Mouse (Mus musculus): ENCODE data around the gene Scgb1b19.
"Not testable (repeated sequence)": the region's sequence is repeated elsewhere in the genome, so short reads cannot be mapped to it uniquely, and the experiment has no call there.

Gene Scgb1b19

DNA sequence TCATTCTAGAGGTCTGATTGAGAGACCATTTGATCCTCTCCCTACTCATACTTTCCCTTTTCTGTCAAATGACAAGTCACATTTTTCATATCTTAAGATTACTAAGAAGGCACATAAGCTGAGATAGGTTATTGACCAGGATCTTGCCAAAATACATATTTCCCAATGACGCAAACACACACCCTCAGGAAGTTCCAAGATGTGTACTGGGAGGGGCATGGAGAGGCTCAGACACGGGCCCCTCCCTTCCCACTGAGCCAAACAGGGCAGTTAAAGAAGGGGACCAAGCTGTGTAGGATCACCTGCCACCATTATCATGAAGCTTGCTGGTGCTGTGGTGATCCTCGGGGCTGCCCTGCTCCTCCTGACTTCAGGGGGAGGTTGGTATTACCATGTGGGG lies at the start of gene Scgb1b19:
TSS of gene Scgb1b19 (plus strand) at position 301 of the 400 bp plus-strand sequence.
- DNase-seq, result not testable (repeated sequence)

DNA sequence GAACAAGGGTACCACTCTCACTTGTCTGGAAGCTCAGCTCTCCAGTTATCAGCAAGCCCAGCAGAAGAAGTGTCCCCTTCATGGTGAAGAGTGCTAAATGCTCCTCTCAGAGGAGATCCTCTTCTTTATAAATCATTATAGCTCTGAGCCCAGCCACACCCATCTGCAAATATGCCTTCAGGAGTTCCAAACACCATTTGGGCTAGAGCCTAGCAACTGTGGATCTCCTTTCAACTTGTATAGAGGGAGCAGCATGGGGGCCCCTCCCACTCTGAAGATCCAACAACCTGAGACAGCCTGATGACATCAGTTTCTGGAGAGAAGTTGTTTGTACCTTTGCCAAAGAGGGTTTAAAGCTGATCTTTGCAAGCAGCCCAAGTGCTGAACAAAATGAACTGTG lies 6.9 kb upstream of the Scgb1b19 start, which contains the start of gene Scgb2b19:
TSS of gene Scgb2b19 (minus strand) at position 101 of the 400 bp plus-strand sequence.
- not testable (repeated sequence) for DNase-seq

Measured in kidney, postnatal 4 days (tissue).